8 mouse cellular contexts compared by ENCODE assay signal in the genomic region with DNA sequence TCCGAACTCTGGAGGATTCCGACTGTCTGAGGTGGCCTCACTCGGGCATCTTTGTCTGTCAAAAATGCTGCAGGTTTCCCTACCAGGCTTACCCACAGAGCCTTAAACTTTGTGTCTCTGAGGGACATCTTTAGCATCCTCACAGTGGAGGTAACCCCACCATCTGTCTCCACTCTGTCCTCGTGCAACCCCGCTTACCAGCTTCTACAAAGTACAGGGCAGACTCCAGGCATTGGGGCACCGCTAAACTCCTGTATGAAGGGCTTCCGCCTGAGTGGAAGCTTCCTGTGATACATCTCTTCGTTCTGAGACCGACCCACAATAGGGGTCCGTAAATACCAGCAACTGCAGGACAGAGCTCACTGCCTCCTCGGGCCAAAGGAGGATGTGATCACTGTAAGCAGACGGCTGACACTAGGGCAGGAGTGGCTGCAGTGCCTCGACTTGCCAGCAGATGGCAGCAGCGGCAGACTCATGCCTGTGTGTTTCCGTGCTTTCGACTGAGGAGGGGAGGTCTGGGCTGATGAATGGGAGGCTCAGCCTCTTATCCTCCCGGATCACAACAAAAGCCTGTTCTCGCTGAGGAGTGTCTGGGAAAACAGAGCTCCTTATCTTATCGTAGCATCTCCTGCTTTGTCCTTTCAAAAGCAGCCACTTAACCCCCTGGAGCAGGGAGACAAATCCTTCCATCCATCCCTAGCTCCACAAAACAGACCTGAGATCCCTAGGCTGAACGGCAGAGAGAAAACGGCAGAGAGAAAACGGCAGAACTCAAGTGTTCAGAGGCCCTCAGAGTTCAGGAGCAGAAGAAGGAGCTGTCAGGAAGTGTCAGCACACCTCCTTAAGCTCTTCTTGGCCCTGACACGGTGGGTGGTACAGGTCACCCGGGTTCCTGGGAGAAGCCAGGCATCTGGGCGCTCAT.
DNase-seq lines count a peak whose midpoint lies in the region; ATAC-seq and TF ChIP-seq lines count a peak whose summit lies in the region.

No protein-coding gene starts in this region.

- peak; percentile 85 for DNase-seq in 3T3-L1 (ENCODE audit: low read depth, low spot score)
- DNase-seq in adrenal gland, postnatal 36 days: peak; percentile 89 to 92
- DNase-seq in heart, adult 8-10 months (ENCODE audit: low spot score): peak; percentile 87
- DNase-seq in kidney, adult 8-10 months: peak; percentile 67 to 90
- peak; percentile 94 for DNase-seq in midbrain, postnatal 0 days (ENCODE audit: low spot score)
- peak; percentile 66 for DNase-seq in spleen, postnatal 36 days (ENCODE audit: low spot score in 2 of 2)

- peak overlapping the region; percentile 55 for H3K4me2 ChIP-seq in embryonic facial prominence, embryonic 13.5 days
- peak overlapping the region; percentile 50 for H3K4me2 ChIP-seq in limb, embryonic 12.5 days
- H3K4me2 ChIP-seq in midbrain, postnatal 0 days (ENCODE audit: low read depth, low read length, poor library complexity, severe bottlenecking): peak overlapping the region; percentile 44

- 18% methylated on average over 25 of the region's 25 CpGs for WGBS in embryonic facial prominence, embryonic 13.5 days
- WGBS in limb, embryonic 12.5 days: 18% methylated on average over 25 of the region's 25 CpGs
- 21% methylated on average over 25 of the region's 25 CpGs for WGBS in midbrain, postnatal 0 days

- ATAC-seq in embryonic facial prominence, embryonic 13.5 days (ENCODE audit: insufficient number of reproducible peaks, insufficient read depth, low FRiP score, low TSS enrichment, low read depth): peak; percentile 66; the same call in 1 of the 2 replicates
- peak; percentile 61 for ATAC-seq in limb, embryonic 12.5 days (ENCODE audit: insufficient number of reproducible peaks, insufficient read depth, low FRiP score, low TSS enrichment, low read depth)
- peak; percentile 83 for ATAC-seq in midbrain, postnatal 0 days (ENCODE audit: low FRiP score)

- H3K9ac ChIP-seq in embryonic facial prominence, embryonic 13.5 days: 0 out of 2 replicates have a peak overlapping the region, but pooled peaks have one; percentile 41
- peak overlapping the region; percentile 50 for H3K9ac ChIP-seq in limb, embryonic 12.5 days (replicated peaks)
- no peak overlapping the region; the same call in 1 of the 2 replicates for H3K9ac ChIP-seq in midbrain, postnatal 0 days (replicated peaks; ENCODE audit: low read length, poor library complexity, severe bottlenecking)

- peak overlapping the region; percentile 21 for H3K4me3 ChIP-seq in embryonic facial prominence, embryonic 13.5 days
- H3K4me3 ChIP-seq in limb, embryonic 12.5 days (replicated peaks): peak overlapping the region; percentile 17; the same call in 1 of the 2 replicates
- H3K4me3 ChIP-seq in midbrain, postnatal 0 days (ENCODE audit: low read depth, low read length): no peak overlapping the region

- peaks cover 21% of the 10 kb centered on the region for H3K4me1 ChIP-seq in embryonic facial prominence, embryonic 13.5 days
- peaks cover 23% of the 10 kb centered on the region for H3K4me1 ChIP-seq in limb, embryonic 12.5 days (replicated peaks)
- 0 out of 2 replicates have a peak, but pooled peaks cover 4% of the 10 kb centered on the region for H3K4me1 ChIP-seq in midbrain, postnatal 0 days (ENCODE audit: insufficient read depth, low read length)

- H3K9me3 ChIP-seq in embryonic facial prominence, embryonic 13.5 days: no peaks in the 10 kb centered on the region
- 0 out of 2 replicates have a peak, but pooled peaks cover 4% of the 10 kb centered on the region for H3K9me3 ChIP-seq in limb, embryonic 12.5 days
- H3K9me3 ChIP-seq in midbrain, postnatal 0 days (ENCODE audit: low read length): no peaks in the 10 kb centered on the region

- H3K27ac ChIP-seq in embryonic facial prominence, embryonic 13.5 days: no peak overlapping the region
- no peak overlapping the region for H3K27ac ChIP-seq in limb, embryonic 12.5 days
- no peak overlapping the region for H3K27ac ChIP-seq in midbrain, postnatal 0 days (ENCODE audit: low read depth, low read length)

- peaks cover 8% of the 10 kb centered on the region; the same call in 1 of the 2 replicates for H3K27me3 ChIP-seq in embryonic facial prominence, embryonic 13.5 days
- H3K27me3 ChIP-seq in limb, embryonic 12.5 days: peaks cover 20% of the 10 kb centered on the region
- no peaks in the 10 kb centered on the region for H3K27me3 ChIP-seq in midbrain, postnatal 0 days (ENCODE audit: insufficient read depth, low read length)

- peak; percentile 100 for TF ChIP-seq CTCF in midbrain, postnatal 0 days (IDR thresholded peaks at IDR 0.05)

- H3K36me3 ChIP-seq in embryonic facial prominence, embryonic 13.5 days: no peaks in the 10 kb centered on the region
- H3K36me3 ChIP-seq in limb, embryonic 12.5 days: no peaks in the 10 kb centered on the region
- no peaks in the 10 kb centered on the region for H3K36me3 ChIP-seq in midbrain, postnatal 0 days (ENCODE audit: insufficient read depth, low read length)
